Mouse (Mus musculus) spleen, postnatal 4 days (tissue): Measurements from ENCODE around the gene Tnfrsf18.

ENCODE experiments used
- DNase-seq, 2 experiments: peaks; one replicate each; pipeline ENCODE4 v3.0.0; 2022; ENCODE audit warnings: low spot score in 2 of 2

Gene Tnfrsf18

GRCm38 (mm10) chr4:156026013-156026412 lies at the start of gene Tnfrsf18:
Gene Tnfrsf18, plus strand, starts transcription at chr4:156026164.
- DNase-seq: peak in 1 of 2 experiments; percentile 69

GRCm38 (mm10) chr4:155981436-155982082 lies 44.4 kb upstream of the Tnfrsf18 start:
- no peak for DNase-seq

GRCm38 (mm10) chr4:155983788-155984187 lies 42.2 kb upstream of the Tnfrsf18 start:
- no peak for DNase-seq

GRCm38 (mm10) chr4:155991211-155991907 lies 34.6 kb upstream of the Tnfrsf18 start:
- peak in 1 of 2 experiments; percentile 54 for DNase-seq

GRCm38 (mm10) chr4:155991908-155992230 lies 34.1 kb upstream of the Tnfrsf18 start:
- no peak for DNase-seq

GRCm38 (mm10) chr4:155992241-155992905 lies 33.6 kb upstream of the Tnfrsf18 start, which contains the start of the genes B3galt6 and Sdf4:
Gene B3galt6, minus strand, starts transcription at chr4:155992649.
Gene Sdf4, plus strand, starts transcription at chr4:155992872.
- DNase-seq: peak; percentile 85 to 94

DNA sequence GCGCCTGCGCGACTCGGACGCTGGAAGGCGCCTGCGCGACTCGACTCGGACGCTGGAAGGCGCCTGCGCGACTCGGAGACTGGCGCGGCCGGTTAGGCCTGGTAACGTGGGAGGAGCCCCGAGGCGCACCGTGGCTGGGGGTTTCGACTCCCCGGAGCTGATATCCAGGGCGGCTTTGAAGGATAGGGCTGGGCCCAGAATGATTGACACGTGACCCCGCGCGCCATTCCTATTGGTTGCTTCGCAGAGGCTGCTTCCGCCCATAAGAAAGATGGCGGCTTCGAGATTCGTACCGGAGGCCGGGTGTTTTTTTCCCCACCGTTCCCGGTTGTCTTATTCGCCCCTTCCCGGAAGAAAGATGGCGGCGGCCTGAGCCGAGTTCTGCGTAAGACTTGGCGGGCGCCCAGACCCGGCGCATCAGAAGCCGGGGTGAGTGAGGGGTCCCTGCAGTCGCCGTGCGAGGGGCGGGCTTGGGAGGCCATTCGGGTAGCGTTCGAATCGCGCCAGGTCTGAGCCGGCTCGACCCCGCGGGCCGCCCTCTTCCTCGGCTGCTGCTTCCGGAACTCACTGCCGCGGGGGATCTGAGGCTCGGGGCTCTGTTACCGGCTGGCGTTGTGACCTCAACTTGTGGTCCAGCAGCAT lies 32.9 kb upstream of the Tnfrsf18 start:
- peak; percentile 96 to 98 for DNase-seq

DNA sequence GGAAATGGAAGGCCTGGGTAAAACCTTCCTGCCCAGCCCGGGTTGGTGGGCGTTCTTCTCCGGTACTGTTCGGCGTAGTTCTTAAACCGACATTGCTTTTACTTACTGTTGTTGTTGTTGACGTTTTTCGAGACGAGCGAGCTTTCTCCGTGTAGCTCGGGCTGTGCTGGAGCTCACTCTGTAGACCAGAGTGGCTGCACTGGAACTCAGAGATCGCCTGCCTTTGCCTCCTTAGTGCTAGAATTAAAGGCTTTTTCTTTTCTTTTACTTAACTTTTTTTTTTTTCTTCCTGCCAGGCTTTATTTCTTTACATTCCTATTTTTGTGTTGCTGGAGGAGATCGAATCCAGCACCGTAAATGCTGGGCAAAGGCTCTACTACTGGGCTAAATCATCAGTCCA lies 32.4 kb upstream of the Tnfrsf18 start:
- DNase-seq: no peak

GRCm38 (mm10) chr4:156004109-156004508 lies 21.9 kb upstream of the Tnfrsf18 start:
- no peak for DNase-seq

- DNase-seq: no peak
Measured at GRCm38 (mm10) chr4:156008369-156008768, 17.6 kb upstream of the Tnfrsf18 start.

DNA sequence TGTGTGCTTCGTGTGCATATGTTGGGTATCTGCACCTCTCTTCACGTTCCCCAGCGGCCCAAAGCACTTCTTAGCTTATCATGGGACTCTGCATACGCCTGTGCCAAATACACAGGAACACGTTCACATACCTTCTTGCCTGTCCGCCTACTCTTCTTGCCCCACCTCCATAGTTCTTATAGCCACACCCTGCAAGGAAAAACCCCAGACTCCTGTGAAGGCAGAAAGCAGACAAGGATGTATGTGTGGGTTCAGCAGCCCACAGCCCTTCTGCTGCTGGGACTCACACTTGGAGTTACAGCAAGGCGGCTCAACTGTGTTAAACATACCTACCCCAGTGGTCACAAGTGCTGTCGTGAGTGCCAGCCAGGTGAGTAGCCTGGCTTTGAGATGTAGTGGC lies 12.3 kb upstream of the Tnfrsf18 start, which contains the start of gene Tnfrsf4:
Gene Tnfrsf4, plus strand, starts transcription at position 207 of the 400 bp plus-strand sequence.
- no peak for DNase-seq

GRCm38 (mm10) chr4:156014436-156014835 lies 11.5 kb upstream of the Tnfrsf18 start:
- no peak for DNase-seq

- no peak for DNase-seq
Measured at GRCm38 (mm10) chr4:156019771-156020170, 6.2 kb upstream of the Tnfrsf18 start.

- DNase-seq: no peak
Measured at GRCm38 (mm10) chr4:156021381-156021780, 4.6 kb upstream of the Tnfrsf18 start.

DNA sequence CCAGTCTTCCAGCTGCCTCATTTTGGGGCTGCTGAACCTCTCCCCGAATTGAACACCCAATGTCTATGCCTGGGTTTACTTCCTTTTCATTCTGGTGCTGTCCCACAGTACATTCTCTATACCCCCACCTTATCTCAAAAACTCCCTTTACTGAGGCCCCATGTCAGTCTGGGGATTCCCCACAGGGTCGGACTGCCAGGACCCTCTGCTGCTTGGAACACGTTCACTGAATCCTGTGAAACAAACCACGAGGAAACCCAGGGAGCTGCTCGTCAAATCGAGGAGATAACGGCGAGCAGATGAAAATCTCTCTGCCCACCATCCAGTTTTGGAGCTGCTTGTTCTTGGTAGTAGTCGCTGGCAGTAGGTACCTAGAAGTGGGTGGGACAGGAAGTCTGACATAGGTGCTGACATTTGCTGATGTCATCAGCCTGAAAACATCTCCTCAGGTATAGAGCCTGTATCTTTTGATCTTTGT lies 4.0 kb upstream of the Tnfrsf18 start:
- no peak for DNase-seq

GRCm38 (mm10) chr4:156023520-156023919 lies 2.4 kb upstream of the Tnfrsf18 start:
- DNase-seq: no peak

DNA sequence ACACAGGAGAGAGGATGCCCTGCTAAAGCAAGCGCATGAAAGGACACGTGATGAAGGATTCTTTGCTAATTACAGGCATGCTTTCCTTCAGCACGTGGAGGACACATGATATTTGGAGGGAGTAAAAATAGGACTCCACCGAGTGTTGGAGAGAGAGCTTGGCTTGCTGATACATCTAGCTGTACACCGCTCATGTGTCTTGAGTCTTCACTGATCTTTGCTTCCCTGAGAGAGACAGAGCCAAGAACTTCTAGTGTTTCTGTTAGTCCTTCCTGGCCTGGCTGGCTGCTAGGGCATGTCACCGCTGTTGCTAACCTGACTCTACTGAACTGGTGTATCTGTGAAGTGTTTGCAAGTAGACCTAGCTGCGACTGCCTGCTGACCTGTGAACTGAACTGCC lies 1.8 kb upstream of the Tnfrsf18 start:
- no peak for DNase-seq

GRCm38 (mm10) chr4:156028580-156028979 lies 2.6 kb downstream of the Tnfrsf18 start:
- DNase-seq: no peak

- DNase-seq: no peak
Measured at GRCm38 (mm10) chr4:156030651-156031118, 4.7 kb downstream of the Tnfrsf18 start.

GRCm38 (mm10) chr4:156031255-156031592 lies 5.3 kb downstream of the Tnfrsf18 start:
- DNase-seq: no peak

DNA sequence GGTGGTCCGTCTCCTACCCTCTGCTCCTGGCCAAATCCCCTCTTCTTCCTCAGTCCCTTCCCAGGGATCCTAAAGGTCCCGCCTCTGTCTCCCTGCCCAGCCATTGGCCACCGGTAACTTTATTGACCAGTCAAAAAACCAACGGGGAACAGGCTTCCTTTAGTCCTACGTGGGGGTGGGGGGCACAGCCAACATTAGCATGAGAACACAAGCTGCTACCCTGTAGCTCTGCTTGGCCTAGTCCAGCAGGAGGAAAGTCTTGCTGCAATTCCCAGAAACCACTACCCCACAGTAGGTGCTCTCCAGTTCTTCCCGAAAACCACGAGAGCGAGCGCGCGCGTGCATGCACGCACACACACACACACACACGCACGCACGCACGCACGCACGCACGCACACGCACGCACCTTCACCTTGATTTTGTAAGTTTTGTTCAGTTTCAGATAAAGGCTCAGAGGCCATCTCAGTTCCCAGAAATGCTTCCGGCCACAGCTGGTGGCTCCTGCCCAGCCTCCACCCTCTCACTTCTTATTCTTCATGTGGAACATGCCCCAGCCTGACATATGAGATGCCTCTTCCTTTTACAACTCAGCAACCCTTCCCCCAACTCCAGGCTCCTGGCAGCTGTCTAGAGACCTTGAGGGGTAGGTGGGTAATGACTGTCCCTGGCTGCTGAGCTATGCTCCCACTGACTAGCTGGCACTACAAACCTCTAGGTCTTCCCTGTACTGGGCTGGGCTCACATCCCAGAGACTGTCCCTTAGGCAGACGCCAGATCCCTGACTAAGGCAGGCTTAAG lies 5.8 kb downstream of the Tnfrsf18 start:
- peak; percentile 45 to 73 for DNase-seq
